Comparison of ENCODE assay signal across 18 mouse cellular contexts in genomic region chr3:53353693-53354092, GRCm38 (mm10).
DNase-seq lines count a peak whose midpoint lies in the region; ATAC-seq and TF ChIP-seq lines count a peak whose summit lies in the region.
"Had no signal": no experiment of that assay in that cellular context is flagged by ENCODE, and none has a peak within 500 bp of the region (broad histone marks: within the 10 kb centered on the region; RNA-seq: fewer than 3 reads in every experiment).

No protein-coding gene starts in this region.

- H3K4me2 ChIP-seq in lung, embryonic 14.5 days: no peak overlapping the region
- peak overlapping the region; percentile 19; the same call in 1 of the 2 replicates for H3K4me2 ChIP-seq in embryonic facial prominence, embryonic 13.5 days
- H3K4me2 ChIP-seq in kidney, embryonic 15.5 days: no peak overlapping the region
- H3K4me2 ChIP-seq in limb, embryonic 12.5 days: peak overlapping the region; percentile 9; the same call in 1 of the 2 replicates
- H3K4me2 ChIP-seq in midbrain, embryonic 14.5 days (ENCODE audit: low read length): no peak overlapping the region
- H3K4me2 ChIP-seq: hindbrain, embryonic 14.5 days; liver, embryonic 12.5 days; neural tube, embryonic 15.5 days had no signal

- 55% methylated on average over 8 of the region's 8 CpGs for WGBS in lung, embryonic 14.5 days
- 21% methylated on average over 8 of the region's 8 CpGs for WGBS in embryonic facial prominence, embryonic 13.5 days
- WGBS in kidney, embryonic 15.5 days: 41% methylated on average over 8 of the region's 8 CpGs
- 19% methylated on average over 8 of the region's 8 CpGs for WGBS in limb, embryonic 12.5 days
- 60% methylated on average over 8 of the region's 8 CpGs for WGBS in midbrain, embryonic 14.5 days

- H3K4me1 ChIP-seq in lung, embryonic 14.5 days (ENCODE audit: insufficient read depth): no peaks in the 10 kb centered on the region
- peaks cover 9% of the 10 kb centered on the region; the same call in 1 of the 2 replicates for H3K4me1 ChIP-seq in embryonic facial prominence, embryonic 13.5 days
- H3K4me1 ChIP-seq in kidney, embryonic 15.5 days: 0 out of 2 replicates have a peak, but pooled peaks cover 4% of the 10 kb centered on the region
- H3K4me1 ChIP-seq in limb, embryonic 12.5 days (replicated peaks): peaks cover 11% of the 10 kb centered on the region; the same call in 1 of the 2 replicates
- H3K4me1 ChIP-seq in midbrain, embryonic 14.5 days (ENCODE audit: control insufficient read depth, insufficient read depth, low read length): no peaks in the 10 kb centered on the region
- H3K4me1 ChIP-seq: liver, embryonic 12.5 days had no signal

- TF ChIP-seq CTCF in lung, embryonic 14.5 days (IDR thresholded peaks at IDR 0.05; ENCODE audit: low read depth): no peak

- ATAC-seq in lung, embryonic 14.5 days (ENCODE audit: insufficient read depth): no peak
- ATAC-seq in embryonic facial prominence, embryonic 13.5 days (ENCODE audit: insufficient number of reproducible peaks, insufficient read depth, low FRiP score, low TSS enrichment, low read depth): peak; percentile 69; the same call in 1 of the 2 replicates
- ATAC-seq in kidney, embryonic 15.5 days (replicated peaks; ENCODE audit: low FRiP score): 0 out of 2 replicates have a peak, but pooled peaks have one; percentile 6
- ATAC-seq in limb, embryonic 12.5 days (ENCODE audit: insufficient number of reproducible peaks, insufficient read depth, low FRiP score, low TSS enrichment, low read depth): peak; percentile 56; the same call in 1 of the 2 replicates
- ATAC-seq in midbrain, embryonic 14.5 days (ENCODE audit: low FRiP score, low TSS enrichment): no peak
- ATAC-seq: CD4-positive, CD25-positive, alpha-beta regulatory T cell, adult 4 months; liver, embryonic 12.5 days; lung, postnatal 0 days had no signal

- H3K27me3 ChIP-seq in lung, embryonic 14.5 days (ENCODE audit: insufficient read depth, low read length): no peaks in the 10 kb centered on the region
- peaks cover 42% of the 10 kb centered on the region for H3K27me3 ChIP-seq in embryonic facial prominence, embryonic 13.5 days
- no peaks in the 10 kb centered on the region for H3K27me3 ChIP-seq in kidney, embryonic 15.5 days
- H3K27me3 ChIP-seq in limb, embryonic 12.5 days: peaks cover 6% of the 10 kb centered on the region; the same call in 1 of the 2 replicates
- H3K27me3 ChIP-seq in midbrain, embryonic 14.5 days (ENCODE audit: control insufficient read depth, insufficient read depth, low read length): no peaks in the 10 kb centered on the region
- H3K27me3 ChIP-seq: liver, embryonic 12.5 days; neural tube, embryonic 15.5 days had no signal

- no peak overlapping the region for H3K27ac ChIP-seq in lung, embryonic 14.5 days (ENCODE audit: low read depth)
- peak overlapping the region; percentile 76 for H3K27ac ChIP-seq in embryonic facial prominence, embryonic 13.5 days
- peak overlapping the region; percentile 76 for H3K27ac ChIP-seq in kidney, embryonic 15.5 days
- peak overlapping the region; percentile 81 for H3K27ac ChIP-seq in limb, embryonic 12.5 days
- H3K27ac ChIP-seq in midbrain, embryonic 14.5 days (replicated peaks; ENCODE audit: low read depth, low read length): no peak overlapping the region
- H3K27ac ChIP-seq: gastrocnemius, adult 2 months; hindbrain, embryonic 14.5 days; liver, embryonic 12.5 days; neural tube, embryonic 15.5 days had no signal

- H3K4me3 ChIP-seq in lung, embryonic 14.5 days (ENCODE audit: low read depth, low read length): no peak overlapping the region
- H3K4me3 ChIP-seq in embryonic facial prominence, embryonic 13.5 days: no peak overlapping the region
- no peak overlapping the region for H3K4me3 ChIP-seq in kidney, embryonic 15.5 days (replicated peaks)
- no peak overlapping the region for H3K4me3 ChIP-seq in limb, embryonic 12.5 days (replicated peaks)
- H3K4me3 ChIP-seq in midbrain, embryonic 14.5 days (replicated peaks; ENCODE audit: low read depth, low read length): no peak overlapping the region
- H3K4me3 ChIP-seq: gastrocnemius, adult 2 months; liver, embryonic 12.5 days; neural tube, embryonic 15.5 days had no signal

- H3K9ac ChIP-seq in lung, embryonic 14.5 days: no peak overlapping the region
- no peak overlapping the region for H3K9ac ChIP-seq in embryonic facial prominence, embryonic 13.5 days
- no peak overlapping the region for H3K9ac ChIP-seq in kidney, embryonic 15.5 days
- H3K9ac ChIP-seq in limb, embryonic 12.5 days (replicated peaks): no peak overlapping the region
- H3K9ac ChIP-seq in midbrain, embryonic 14.5 days (replicated peaks; ENCODE audit: low read length): no peak overlapping the region
- H3K9ac ChIP-seq: hindbrain, embryonic 14.5 days; liver, embryonic 12.5 days; neural tube, embryonic 15.5 days had no signal

- no peaks in the 10 kb centered on the region; the same call in 1 of the 2 replicates for H3K9me3 ChIP-seq in lung, embryonic 14.5 days (ENCODE audit: low read depth, low read length)
- 0 out of 2 replicates have a peak, but pooled peaks cover 2% of the 10 kb centered on the region for H3K9me3 ChIP-seq in embryonic facial prominence, embryonic 13.5 days
- no peaks in the 10 kb centered on the region; the same call in 1 of the 2 replicates for H3K9me3 ChIP-seq in kidney, embryonic 15.5 days (replicated peaks)
- H3K9me3 ChIP-seq in limb, embryonic 12.5 days: peaks cover 8% of the 10 kb centered on the region; the same call in 1 of the 2 replicates
- no peaks in the 10 kb centered on the region for H3K9me3 ChIP-seq in midbrain, embryonic 14.5 days (ENCODE audit: control insufficient read depth, low read length)
- H3K9me3 ChIP-seq: liver, embryonic 12.5 days; neural tube, embryonic 15.5 days had no signal

- no peaks in the 10 kb centered on the region for H3K36me3 ChIP-seq in lung, embryonic 14.5 days (ENCODE audit: insufficient read depth)
- no peaks in the 10 kb centered on the region for H3K36me3 ChIP-seq in embryonic facial prominence, embryonic 13.5 days
- no peaks in the 10 kb centered on the region for H3K36me3 ChIP-seq in kidney, embryonic 15.5 days
- no peaks in the 10 kb centered on the region for H3K36me3 ChIP-seq in limb, embryonic 12.5 days
- no peaks in the 10 kb centered on the region for H3K36me3 ChIP-seq in midbrain, embryonic 14.5 days (ENCODE audit: control insufficient read depth, insufficient read depth, low read length)
- H3K36me3 ChIP-seq: liver, embryonic 12.5 days; neural tube, embryonic 15.5 days had no signal

- DNase-seq in lung, embryonic 14.5 days: peak; percentile 63
- no peak for DNase-seq in lung, postnatal 36 days
- no peak for DNase-seq in lung, adult 18-20 months
- DNase-seq in left cerebral cortex, adult 11 months (ENCODE audit: low spot score): no peak
- no peak for DNase-seq in midbrain, embryonic 14.5 days
- DNase-seq: adrenal gland, postnatal 36 days; cerebellum, adult 9-11 months; gastrocnemius, adult 2 months; heart, adult 18-20 months; thymus, postnatal 25 days had no signal

Comparison
In these comparisons a context has a peak if more than half of its experiments do, and no peak if none do; other contexts are left out.
1. ATAC-seq: peak in embryonic facial prominence, embryonic 13.5 days (single experiment), kidney, embryonic 15.5 days (single experiment) and limb, embryonic 12.5 days (single experiment); none in lung, embryonic 14.5 days (single experiment) and midbrain, embryonic 14.5 days (single experiment).
2. H3K27ac ChIP-seq: peak in embryonic facial prominence, embryonic 13.5 days (single experiment), kidney, embryonic 15.5 days (single experiment) and limb, embryonic 12.5 days (single experiment); none in lung, embryonic 14.5 days (single experiment) and midbrain, embryonic 14.5 days (single experiment).
3. H3K4me2 ChIP-seq: peak in embryonic facial prominence, embryonic 13.5 days (single experiment) and limb, embryonic 12.5 days (single experiment); none in lung, embryonic 14.5 days (single experiment), kidney, embryonic 15.5 days (single experiment) and midbrain, embryonic 14.5 days (single experiment).